Mouse (Mus musculus): ENCODE data around the gene Gmeb2. TPM values are rescaled to one million over a fixed set of nuclear protein-coding genes. Genes with fewer than 3 reads are reported as not detected.

The Gmeb2 gene
- polyA plus RNA-seq, 1 experiment from 2014 or later: 18.1 TPM

- Histone ChIP-seq H3K4me1 (0 out of 2 replicates have a peak, but pooled peaks cover 5% of the 10 kb centered on the region), H3K27me3 (ENCODE audit: low read depth, poor library complexity, severe bottlenecking) (no peaks in the 10 kb centered on the region), H3K36me3 (no peaks in the 10 kb centered on the region), H3K4me3 (no peak overlapping the region), H3K9me3 (replicated peaks) (no peaks in the 10 kb centered on the region), H3K27ac (replicated peaks) (no peak overlapping the region)
- WGBS: 86% methylated on average over 23 of the region's 23 CpGs
- DNase-seq (ENCODE audit: low spot score): no peak
These were observed 51.9 kb downstream of the Gmeb2 start for GRCm38 (mm10) chr2:181235681-181236566.

DNA sequence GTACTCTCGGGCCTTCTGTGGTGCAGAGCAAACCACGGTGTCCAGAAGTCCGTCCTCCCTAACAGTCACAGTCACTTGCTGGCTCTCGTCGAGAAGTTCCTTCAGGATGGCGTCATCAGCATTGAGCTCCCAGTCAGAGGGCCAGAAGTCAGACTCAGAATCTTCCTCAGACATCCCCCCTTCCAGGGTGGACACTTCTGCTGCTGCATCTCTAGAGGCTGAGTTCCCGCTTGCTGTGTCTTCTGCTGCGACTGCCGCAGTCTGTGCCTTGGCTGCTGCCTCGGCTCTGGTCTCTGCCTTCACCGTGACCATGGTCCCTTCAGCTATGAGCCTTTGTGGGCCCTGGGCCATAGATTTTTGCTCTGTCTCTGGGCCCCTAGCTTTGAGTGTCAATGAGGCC is 53.2 kb downstream of the Gmeb2 start:
- Histone ChIP-seq H3K9me3 (replicated peaks) (no peaks in the 10 kb centered on the region), H3K27me3 (ENCODE audit: low read depth, poor library complexity, severe bottlenecking) (no peaks in the 10 kb centered on the region), H3K36me3 (no peaks in the 10 kb centered on the region), H3K4me1 (0 out of 2 replicates have a peak, but pooled peaks cover 5% of the 10 kb centered on the region), H3K4me3 (no peak overlapping the region), H3K27ac (replicated peaks) (no peak overlapping the region)
- DNase-seq (ENCODE audit: low spot score): no peak
- 97% methylated on average over 11 of the region's 11 CpGs for WGBS

GRCm38 (mm10) chr2:181233443-181233842 is 54.4 kb downstream of the Gmeb2 start:
- 92% methylated on average over 15 of the region's 15 CpGs for WGBS
- H3K27ac ChIP-seq (replicated peaks): no peak overlapping the region
- no peaks in the 10 kb centered on the region for H3K27me3 ChIP-seq (ENCODE audit: low read depth, poor library complexity, severe bottlenecking)
- no peaks in the 10 kb centered on the region for H3K9me3 ChIP-seq (replicated peaks)
- 0 out of 2 replicates have a peak, but pooled peaks cover 5% of the 10 kb centered on the region for H3K4me1 ChIP-seq
- no peak overlapping the region for H3K4me3 ChIP-seq
- H3K36me3 ChIP-seq: no peaks in the 10 kb centered on the region
- no peak for DNase-seq (ENCODE audit: low spot score)

DNA sequence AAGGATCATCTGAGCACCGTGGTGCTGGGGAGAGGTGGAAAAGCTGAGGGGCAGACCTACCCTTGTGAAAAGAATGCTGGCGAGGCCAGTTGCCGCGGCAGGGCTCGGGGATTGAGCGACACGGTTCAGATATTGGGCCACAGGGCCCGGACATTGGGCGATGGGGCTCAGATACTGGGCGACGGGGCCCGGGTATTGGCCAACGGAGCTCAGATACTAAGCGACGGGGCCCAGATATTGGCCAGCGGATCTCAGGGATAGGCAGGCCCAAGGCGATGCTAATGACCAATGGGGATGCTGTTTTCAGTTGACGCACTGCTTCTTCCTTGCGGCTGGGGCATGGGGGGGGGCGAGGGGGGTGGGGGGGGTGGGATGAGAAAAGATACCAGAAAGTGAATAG is 56.7 kb downstream of the Gmeb2 start:
- no peaks in the 10 kb centered on the region for H3K27me3 ChIP-seq (ENCODE audit: low read depth, poor library complexity, severe bottlenecking)
- H3K4me3 ChIP-seq: peak overlapping the region; percentile 4; the same call in 1 of the 2 replicates
- no peaks in the 10 kb centered on the region for H3K36me3 ChIP-seq
- WGBS: 83% methylated on average over 20 of the region's 20 CpGs
- H3K9me3 ChIP-seq (replicated peaks): no peaks in the 10 kb centered on the region
- H3K4me1 ChIP-seq: no peaks in the 10 kb centered on the region
- H3K27ac ChIP-seq (replicated peaks): no peak overlapping the region
- no peak for DNase-seq (ENCODE audit: low spot score)

GRCm38 (mm10) chr2:181228335-181228734 is 59.5 kb downstream of the Gmeb2 start:
- H3K27me3 ChIP-seq (ENCODE audit: low read depth, poor library complexity, severe bottlenecking): no peaks in the 10 kb centered on the region
- no peaks in the 10 kb centered on the region for H3K4me1 ChIP-seq
- no peak overlapping the region for H3K4me3 ChIP-seq
- DNase-seq (ENCODE audit: low spot score): no peak
- H3K36me3 ChIP-seq: no peaks in the 10 kb centered on the region
- no peak overlapping the region for H3K27ac ChIP-seq (replicated peaks)
- 74% methylated on average over 1 of the region's 1 CpGs for WGBS
- no peaks in the 10 kb centered on the region for H3K9me3 ChIP-seq (replicated peaks)

GRCm38 (mm10) chr2:181227122-181227521 is 60.7 kb downstream of the Gmeb2 start:
- H3K4me3 ChIP-seq: no peak overlapping the region
- no peaks in the 10 kb centered on the region for H3K9me3 ChIP-seq (replicated peaks)
- H3K4me1 ChIP-seq: no peaks in the 10 kb centered on the region
- H3K36me3 ChIP-seq: no peaks in the 10 kb centered on the region
- 87% methylated on average over 3 of the region's 3 CpGs for WGBS
- DNase-seq (ENCODE audit: low spot score): no peak
- no peak overlapping the region for H3K27ac ChIP-seq (replicated peaks)
- H3K27me3 ChIP-seq (ENCODE audit: low read depth, poor library complexity, severe bottlenecking): no peaks in the 10 kb centered on the region

- Histone ChIP-seq H3K4me1 (peaks cover 8% of the 10 kb centered on the region), H3K4me3 (no peak overlapping the region), H3K27me3 (ENCODE audit: low read depth, poor library complexity, severe bottlenecking) (peaks cover 16% of the 10 kb centered on the region; the same call in 1 of the 2 replicates), H3K36me3 (no peaks in the 10 kb centered on the region), H3K9me3 (replicated peaks) (no peaks in the 10 kb centered on the region), H3K27ac (replicated peaks) (no peak overlapping the region)
- WGBS: 89% methylated on average over 2 of the region's 2 CpGs
- no peak for DNase-seq (ENCODE audit: low spot score)
These were observed 62.8 kb downstream of the Gmeb2 start for GRCm38 (mm10) chr2:181224994-181225393.

DNA sequence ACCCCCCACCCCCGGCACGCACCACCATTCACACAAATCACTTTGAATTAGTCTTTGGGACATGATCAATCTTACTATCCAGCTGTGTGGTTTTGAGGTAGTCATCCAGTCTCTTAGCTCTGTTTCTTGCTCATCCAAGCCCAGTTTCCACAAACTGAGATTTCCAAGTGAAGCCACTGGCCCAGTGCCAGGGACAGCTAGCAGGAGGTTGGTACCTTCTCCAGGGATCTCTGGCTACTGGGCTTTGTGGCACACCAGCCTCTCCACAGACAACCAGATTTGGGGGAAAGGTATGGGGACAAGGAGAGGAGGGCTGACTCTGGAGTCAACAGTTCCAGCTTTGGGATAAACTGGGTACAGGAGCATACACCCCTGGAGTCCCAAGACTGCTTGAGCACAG is 67.5 kb downstream of the Gmeb2 start:
- DNase-seq (ENCODE audit: low spot score): no peak
- peaks cover 19% of the 10 kb centered on the region for H3K4me1 ChIP-seq
- peak overlapping the region; percentile 77 for H3K27ac ChIP-seq (replicated peaks)
- H3K36me3 ChIP-seq: no peaks in the 10 kb centered on the region
- whole genome bisulfite sequencing: 59% methylated on average over 2 of the region's 2 CpGs
- H3K9me3 ChIP-seq (replicated peaks): no peaks in the 10 kb centered on the region
- peak overlapping the region; percentile 53 for H3K4me3 ChIP-seq
- H3K27me3 ChIP-seq (ENCODE audit: low read depth, poor library complexity, severe bottlenecking): peaks cover 28% of the 10 kb centered on the region

GRCm38 (mm10) chr2:181219538-181220216 is 68.2 kb downstream of the Gmeb2 start, which contains the start of gene Fndc11:
TSS of gene Fndc11 (plus strand) at chr2:181220013.
- peak within 1 kb of the TSS; percentile 77 for H3K27ac ChIP-seq (replicated peaks)
- H3K4me3 ChIP-seq: peak within 1 kb of the TSS; percentile 53
- no peaks in the 10 kb centered on the region for H3K9me3 ChIP-seq (replicated peaks)
- H3K36me3 ChIP-seq: no peaks in the 10 kb centered on the region
- peaks cover 19% of the 10 kb centered on the region for H3K4me1 ChIP-seq
- DNase-seq (ENCODE audit: low spot score): peak; percentile 74
- peaks cover 33% of the 10 kb centered on the region for H3K27me3 ChIP-seq (ENCODE audit: low read depth, poor library complexity, severe bottlenecking)
- 6% methylated on average over 25 of the region's 25 CpGs for WGBS

DNA sequence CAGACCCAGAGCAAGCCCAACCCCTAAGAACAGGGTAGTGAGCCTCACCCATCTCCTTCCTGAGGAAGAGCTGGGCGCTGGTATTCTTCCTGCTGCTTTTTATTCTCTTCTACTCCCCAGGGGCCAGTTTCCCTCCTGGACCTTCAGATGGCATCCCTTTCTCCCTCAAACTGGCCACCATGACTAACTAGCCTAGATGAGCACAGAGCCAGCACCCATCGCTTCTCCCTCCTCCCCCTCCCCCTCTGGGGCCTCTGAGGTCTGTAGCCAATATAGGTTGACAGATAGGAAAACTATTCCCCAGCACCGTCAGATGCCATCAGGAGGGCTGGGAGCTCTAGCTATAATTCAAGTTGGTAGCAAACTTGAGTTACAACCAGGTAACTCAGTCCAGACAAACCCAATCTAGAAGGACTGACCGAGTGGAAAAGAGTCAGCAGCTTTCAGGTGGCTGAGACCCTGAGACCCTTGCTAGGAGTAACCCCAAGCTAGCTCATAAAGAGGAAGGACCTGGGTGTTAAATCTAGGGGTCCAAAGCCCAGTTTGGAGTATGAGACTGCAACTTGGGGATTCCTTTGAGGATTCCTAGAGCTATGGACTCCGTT is 68.9 kb downstream of the Gmeb2 start:
- WGBS: 67% methylated on average over 5 of the region's 5 CpGs

GRCm38 (mm10) chr2:181216037-181216436 is 71.8 kb downstream of the Gmeb2 start:
- Histone ChIP-seq H3K36me3 (no peaks in the 10 kb centered on the region), H3K4me3 (no peak overlapping the region), H3K27ac (replicated peaks) (no peak overlapping the region), H3K9me3 (replicated peaks) (no peaks in the 10 kb centered on the region), H3K27me3 (ENCODE audit: low read depth, poor library complexity, severe bottlenecking) (peaks cover 61% of the 10 kb centered on the region), H3K4me1 (peaks cover 38% of the 10 kb centered on the region)
- 90% methylated on average over 6 of the region's 6 CpGs for WGBS
- no peak for DNase-seq (ENCODE audit: low spot score)

More for the DNA sequence above, 68.9 kb downstream of the Gmeb2 start:
- Histone ChIP-seq H3K36me3 (no peaks in the 10 kb centered on the region), H3K27me3 (ENCODE audit: low read depth, poor library complexity, severe bottlenecking) (peaks cover 40% of the 10 kb centered on the region), H3K4me3 (no peak overlapping the region), H3K9me3 (replicated peaks) (no peaks in the 10 kb centered on the region), H3K4me1 (peaks cover 19% of the 10 kb centered on the region), H3K27ac (replicated peaks) (no peak overlapping the region)
- no peak for DNase-seq (ENCODE audit: low spot score)

DNA sequence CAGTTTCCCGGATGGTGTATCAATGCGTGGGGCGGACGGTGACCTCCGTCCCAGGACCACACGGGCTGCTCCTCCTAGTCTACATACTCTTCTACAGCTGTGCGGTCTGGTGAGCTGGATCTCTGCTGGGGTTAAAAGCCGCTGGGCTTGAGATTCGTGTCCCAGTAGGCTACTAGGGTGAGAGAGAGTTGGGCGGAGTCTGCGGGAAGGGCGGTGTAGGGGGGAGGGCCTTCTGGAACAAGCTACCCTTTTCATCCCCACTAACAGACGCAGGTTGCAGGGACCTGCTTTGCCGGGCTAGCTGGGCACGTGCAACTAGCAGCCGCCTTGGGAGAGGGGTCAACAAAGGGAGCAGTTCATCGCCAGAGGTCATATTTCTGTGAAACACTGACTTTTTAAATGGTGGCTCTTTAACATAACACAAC is 74.8 kb downstream of the Gmeb2 start, which contains the start of gene Srms:
Gene Srms (minus strand): TSS at position 165 of the 425 bp plus-strand sequence.
- peak; percentile 39 for DNase-seq (ENCODE audit: low spot score)
- H3K27me3 ChIP-seq (ENCODE audit: low read depth, poor library complexity, severe bottlenecking): peaks cover 65% of the 10 kb centered on the region
- H3K4me1 ChIP-seq: peaks cover 18% of the 10 kb centered on the region
- H3K36me3 ChIP-seq: no peaks in the 10 kb centered on the region
- under 1% methylated on average over 17 of the region's 17 CpGs for WGBS
- H3K27ac ChIP-seq (replicated peaks): no peak within 1 kb of the TSS
- no peaks in the 10 kb centered on the region for H3K9me3 ChIP-seq (replicated peaks)
- peak within 1 kb of the TSS; percentile 48 for H3K4me3 ChIP-seq
